Mouse (Mus musculus): ENCODE measurements at regions not wholly inside any gene's neighbourhood (a gene's known extent, or its start where the extent isn't known, plus 50 kb on each side); places are given as distances from the start of the nearest gene placed in this dataset.

DNA sequence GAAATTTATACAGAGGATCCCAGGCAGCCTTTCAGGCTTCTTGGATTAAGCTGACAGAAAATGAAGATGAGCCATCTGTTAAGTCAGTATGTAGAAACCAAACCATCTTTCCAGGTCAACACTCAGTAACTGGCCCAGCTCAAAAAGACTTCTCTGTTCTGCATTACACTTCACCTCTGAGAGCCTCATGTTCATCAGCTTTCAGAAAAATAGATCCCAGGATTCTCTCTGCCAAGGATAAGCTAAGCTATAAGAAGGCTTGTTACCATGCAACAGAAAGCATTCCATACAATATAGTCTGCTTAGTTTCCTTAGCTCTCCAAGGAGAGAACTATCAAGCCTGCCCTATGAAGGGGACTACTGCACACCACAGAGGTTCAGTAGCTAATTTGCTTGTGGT lies 170.1 kb upstream of the Zfp462 start:
- TF ChIP-seq FLI1 (IDR thresholded peaks at IDR 0.05; ENCODE audit: low read length) (no peak), GATA1 (IDR thresholded peaks at IDR 0.05; ENCODE audit: borderline replicate concordance, low read length) (no peak)

Measured in megakaryocyte, embryonic 14.5 days (primary cell).